Mouse (Mus musculus) lung, adult 10 weeks (tissue): ENCODE results near the gene Fcamr. TPM values are rescaled to one million over a fixed set of nuclear protein-coding genes. Genes with fewer than 3 reads are reported as not detected.

Experiments
- polyA plus RNA-seq: library from polyadenylated mRNA; stranded (reverse); fragments of 350-450 nt; fragmentation: Illumina TruSeq; extraction: RNeasy Lipid Tissue Mini Kit (QIAGEN cat#74804); gene quantifications from one replicate; pipeline ENCODE4 v1.2.3, GENCODE M21; 2014; ENCODE audit warnings: low read depth, low replicate concordance; ENCODE audit not compliant: insufficient read depth

Fcamr gene
- 0.31 TPM for polyA plus RNA-seq

DNA sequence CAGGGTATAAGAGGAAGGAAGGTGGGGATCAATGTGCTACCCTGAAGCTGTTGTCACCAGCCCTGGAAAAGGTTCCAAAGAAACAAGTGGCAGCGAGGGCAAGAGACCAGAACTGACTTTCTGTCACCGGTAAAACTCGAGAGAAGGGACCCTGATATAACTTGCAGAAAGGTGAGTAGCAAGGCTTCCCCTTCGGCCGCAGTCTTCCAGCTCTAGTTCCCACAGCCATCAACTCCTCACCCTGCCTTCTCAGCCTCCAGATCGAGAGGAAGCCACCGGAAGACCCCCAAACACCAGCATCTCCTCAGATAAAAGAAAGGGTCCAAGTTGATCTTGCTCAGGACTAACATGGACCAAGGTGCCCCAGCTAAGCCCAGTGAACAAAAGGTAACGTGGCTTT is at the start of gene Fcamr:
Gene Fcamr, plus strand, starts transcription at position 301 of the 400 bp plus-strand sequence.

DNA sequence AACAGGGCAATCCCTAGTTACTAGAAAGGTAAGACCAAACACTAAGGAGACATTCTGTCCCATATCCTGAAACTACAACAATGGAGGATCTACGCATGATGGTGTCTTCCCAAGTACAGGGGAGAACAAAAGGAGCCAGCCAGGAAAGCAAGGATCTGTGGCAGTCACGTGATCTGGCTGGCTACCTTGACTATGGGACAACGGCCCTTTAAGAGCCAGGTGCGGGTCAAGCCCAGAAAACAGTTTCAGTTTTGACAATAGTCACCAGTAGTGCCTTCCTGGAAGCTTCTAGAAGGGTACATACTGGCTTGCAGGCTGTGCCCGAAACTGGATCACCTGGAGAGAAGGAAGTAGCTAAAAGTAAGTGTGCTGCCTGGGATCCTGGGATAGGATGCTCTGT is 25.7 kb downstream of the Fcamr start, which contains the start of gene Pigr:
Gene Pigr, plus strand, starts transcription at position 237 of the 400 bp plus-strand sequence.

Other genes starting within 250 kb of the Fcamr start
- not detected for gene Zp3r, start 171.3 kb upstream of the Fcamr start, polyA plus RNA-seq
- gene C4bp, start 139.3 kb upstream of the Fcamr start, polyA plus RNA-seq = 0.18 TPM
- not detected for gene Gm29427, start 85.1 kb upstream of the Fcamr start, polyA plus RNA-seq
- 2.7 TPM for gene Yod1, start 83.6 kb upstream of the Fcamr start, polyA plus RNA-seq
- 8.9 TPM for gene Pfkfb2, start 71.6 kb upstream of the Fcamr start, polyA plus RNA-seq
- gene AA986860, start 68.9 kb upstream of the Fcamr start, polyA plus RNA-seq = 33.0 TPM
- 19.6 TPM for gene Pigr, start 25.8 kb downstream of the Fcamr start, polyA plus RNA-seq
- 22.6 TPM for gene Fcmr, start 64.8 kb downstream of the Fcamr start, polyA plus RNA-seq
- not detected for gene Il24, start 86.6 kb downstream of the Fcamr start, polyA plus RNA-seq
- gene Il20, start 110.5 kb downstream of the Fcamr start, polyA plus RNA-seq = not detected
- not detected for gene Il19, start 139.2 kb downstream of the Fcamr start, polyA plus RNA-seq
- gene Il10, start 218.9 kb downstream of the Fcamr start, polyA plus RNA-seq = 0.18 TPM